ENCODE assay signal across 25 mouse cellular contexts in genomic region chr5:119944371-119944770, GRCm38 (mm10).
DNase-seq lines count a peak whose midpoint lies in the region; ATAC-seq lines count a peak whose summit lies in the region.
"Had no signal": no experiment of that assay in that cellular context is flagged by ENCODE, and none has a peak within 500 bp of the region (broad histone marks: within the 10 kb centered on the region; RNA-seq: fewer than 3 reads in every experiment).

No protein-coding gene starts in this region.

- 0 out of 2 replicates have a peak overlapping the region, but pooled peaks have one; percentile 19 for H3K9ac ChIP-seq in embryonic facial prominence, embryonic 14.5 days (ENCODE audit: low read depth, low read length)
- H3K9ac ChIP-seq in limb, embryonic 11.5 days (ENCODE audit: low read length): no peak overlapping the region
- H3K9ac ChIP-seq in limb, embryonic 15.5 days: no peak overlapping the region
- H3K9ac ChIP-seq: forebrain, embryonic 12.5 days; heart, embryonic 13.5 days; hindbrain, embryonic 12.5 days had no signal

- peak overlapping the region; percentile 9; the same call in 1 of the 2 replicates for H3K4me3 ChIP-seq in embryonic facial prominence, embryonic 14.5 days (ENCODE audit: low read depth, low read length)
- H3K4me3 ChIP-seq in limb, embryonic 11.5 days (ENCODE audit: low read depth, low read length): no peak overlapping the region
- H3K4me3 ChIP-seq in limb, embryonic 15.5 days: no peak overlapping the region
- H3K4me3 ChIP-seq: forebrain, embryonic 12.5 days; gastrocnemius, adult 2 months; heart, embryonic 13.5 days; hindbrain, embryonic 12.5 days had no signal

- DNase-seq in embryo, embryonic 11 days: peak; percentile 42
- no peak for DNase-seq in embryo, embryonic 10.5 days (ENCODE audit: low spot score)
- DNase-seq in embryonic facial prominence, embryonic 14.5 days (ENCODE audit: low spot score): peak; percentile 81
- DNase-seq in limb, embryonic 11.5 days (ENCODE audit: low spot score): peak; percentile 27
- DNase-seq in cerebellum, adult 18-20 months: no peak
- DNase-seq in left cerebral cortex, adult 9 months (ENCODE audit: low spot score in 2 of 2): no peak
- DNase-seq: adrenal gland, adult 8-10 months; adrenal gland, postnatal 36 days; B cell, adult 2 months; cerebellum, adult 11 months; cerebellum, adult 9-10 months; cerebellum, postnatal 36 days; gastrocnemius, adult 2 months; gastrocnemius, postnatal 25 days; heart, adult 11 months; heart, postnatal 4 days had no signal

- 0 out of 2 replicates have a peak overlapping the region, but pooled peaks have one; percentile 48 for H3K27ac ChIP-seq in embryonic facial prominence, embryonic 14.5 days (replicated peaks; ENCODE audit: low read depth, low read length)
- no peak overlapping the region for H3K27ac ChIP-seq in limb, embryonic 11.5 days (replicated peaks; ENCODE audit: low read depth, low read length)
- H3K27ac ChIP-seq in limb, embryonic 15.5 days: peak overlapping the region; percentile 50; the same call in 1 of the 2 replicates
- H3K27ac ChIP-seq: forebrain, embryonic 12.5 days; gastrocnemius, adult 2 months; heart, embryonic 13.5 days; hindbrain, embryonic 12.5 days had no signal

- H3K4me2 ChIP-seq in embryonic facial prominence, embryonic 14.5 days (ENCODE audit: low read depth, low read length): peak overlapping the region; percentile 45
- H3K4me2 ChIP-seq in limb, embryonic 11.5 days (ENCODE audit: low read depth, severe bottlenecking): 0 out of 2 replicates have a peak overlapping the region, but pooled peaks have one; percentile 2
- peak overlapping the region; percentile 29 for H3K4me2 ChIP-seq in limb, embryonic 15.5 days
- H3K4me2 ChIP-seq: forebrain, embryonic 12.5 days; heart, embryonic 13.5 days; hindbrain, embryonic 12.5 days had no signal

- peaks cover 11% of the 10 kb centered on the region; the same call in 1 of the 2 replicates for H3K4me1 ChIP-seq in embryonic facial prominence, embryonic 14.5 days (ENCODE audit: control insufficient read depth, insufficient read depth, low read length)
- H3K4me1 ChIP-seq in limb, embryonic 11.5 days (ENCODE audit: control insufficient read depth, insufficient read depth, low read length): no peaks in the 10 kb centered on the region
- peaks cover 22% of the 10 kb centered on the region for H3K4me1 ChIP-seq in limb, embryonic 15.5 days
- H3K4me1 ChIP-seq: forebrain, embryonic 12.5 days had no signal

- no peaks in the 10 kb centered on the region for H3K36me3 ChIP-seq in embryonic facial prominence, embryonic 14.5 days (ENCODE audit: control insufficient read depth, insufficient read depth, low read length)
- no peaks in the 10 kb centered on the region for H3K36me3 ChIP-seq in limb, embryonic 11.5 days (ENCODE audit: control insufficient read depth, insufficient read depth, low read length)
- no peaks in the 10 kb centered on the region for H3K36me3 ChIP-seq in limb, embryonic 15.5 days
- H3K36me3 ChIP-seq: forebrain, embryonic 12.5 days; G1E; heart, embryonic 13.5 days; hindbrain, embryonic 12.5 days had no signal

- H3K27me3 ChIP-seq in embryonic facial prominence, embryonic 14.5 days (replicated peaks; ENCODE audit: control insufficient read depth, insufficient read depth, low read length): no peaks in the 10 kb centered on the region
- H3K27me3 ChIP-seq in limb, embryonic 11.5 days (ENCODE audit: control insufficient read depth, insufficient read depth, low read length): no peaks in the 10 kb centered on the region
- H3K27me3 ChIP-seq in limb, embryonic 15.5 days: 0 out of 2 replicates have a peak, but pooled peaks cover 3% of the 10 kb centered on the region
- H3K27me3 ChIP-seq: forebrain, embryonic 12.5 days; heart, embryonic 13.5 days; hindbrain, embryonic 12.5 days had no signal

- WGBS in embryonic facial prominence, embryonic 14.5 days: 24% methylated on average over 10 of the region's 10 CpGs
- WGBS in limb, embryonic 11.5 days: 43% methylated on average over 10 of the region's 10 CpGs
- WGBS in limb, embryonic 15.5 days: 32% methylated on average over 10 of the region's 10 CpGs

- ATAC-seq in embryonic facial prominence, embryonic 14.5 days (ENCODE audit: low read depth): peak; percentile 65; the same call in 1 of the 2 replicates
- ATAC-seq in limb, embryonic 11.5 days (ENCODE audit: insufficient number of reproducible peaks, low FRiP score, low TSS enrichment, low read depth): no peak
- ATAC-seq in limb, embryonic 15.5 days (ENCODE audit: insufficient number of reproducible peaks, low FRiP score, low TSS enrichment, low read depth): no peak
- ATAC-seq: CD4-positive, CD25-positive, alpha-beta regulatory T cell, adult 4 months; forebrain, embryonic 16.5 days; hindbrain, embryonic 16.5 days; inflammation-experienced regulatory T-cells, adult 6 months had no signal

- no peaks in the 10 kb centered on the region for H3K9me3 ChIP-seq in embryonic facial prominence, embryonic 14.5 days (ENCODE audit: control insufficient read depth, low read length)
- no peaks in the 10 kb centered on the region for H3K9me3 ChIP-seq in limb, embryonic 11.5 days (ENCODE audit: control insufficient read depth, low read length)
- H3K9me3 ChIP-seq in limb, embryonic 15.5 days: no peaks in the 10 kb centered on the region
- H3K9me3 ChIP-seq: forebrain, embryonic 12.5 days; heart, embryonic 13.5 days; hindbrain, embryonic 12.5 days had no signal

Comparison
In these comparisons a context has a peak if more than half of its experiments do, and no peak if none do; other contexts are left out.
1. DNase-seq: peak in embryo, embryonic 11 days (single experiment), embryonic facial prominence, embryonic 14.5 days (single experiment) and limb, embryonic 11.5 days (single experiment); none in embryo, embryonic 10.5 days (single experiment), cerebellum, adult 18-20 months (0 of 2) and left cerebral cortex, adult 9 months (0 of 2).
2. Peak in every context shown above with its lines, with median percentiles within 50 percentile points of each other: H3K4me2 ChIP-seq.